Mouse (Mus musculus): Measurements from ENCODE around the gene Rad9a. TPM values are rescaled to one million over a fixed set of nuclear protein-coding genes. Genes with fewer than 3 reads are reported as not detected.

Gene Rad9a
- total RNA-seq, 4 experiments from 2014 or later, result 5.3 to 6.2 (median 5.6) TPM

- DNase-seq (ENCODE audit: low spot score), result no peak
Measured at GRCm38 (mm10) chr19:4218293-4218692, 16.8 kb upstream of the Rad9a start.

GRCm38 (mm10) chr19:4217855-4218254 is 16.4 kb upstream of the Rad9a start:
- no peak for DNase-seq (ENCODE audit: low spot score)

GRCm38 (mm10) chr19:4217140-4217539 is 15.7 kb upstream of the Rad9a start:
- DNase-seq (ENCODE audit: low spot score), result no peak

- DNase-seq (ENCODE audit: low spot score), result no peak
Measured at GRCm38 (mm10) chr19:4216041-4216685, 14.7 kb upstream of the Rad9a start.

GRCm38 (mm10) chr19:4215451-4215840 is 14.0 kb upstream of the Rad9a start:
- no peak for DNase-seq (ENCODE audit: low spot score)

- DNase-seq (ENCODE audit: low spot score), result no peak
Measured at GRCm38 (mm10) chr19:4214771-4215450, 13.4 kb upstream of the Rad9a start.

GRCm38 (mm10) chr19:4214071-4214770 is 12.8 kb upstream of the Rad9a start, which contains the start of the genes Clcf1 and AC109138.7:
Clcf1 (plus strand) TSS chr19:4214238.
AC109138.7 (plus strand) TSS chr19:4214357.
- no peak for DNase-seq (ENCODE audit: low spot score)

- no peak for DNase-seq (ENCODE audit: low spot score)
Measured at GRCm38 (mm10) chr19:4213524-4213974, 12.1 kb upstream of the Rad9a start.

GRCm38 (mm10) chr19:4211891-4212588 is 10.6 kb upstream of the Rad9a start:
- DNase-seq (ENCODE audit: low spot score), result no peak

- DNase-seq (ENCODE audit: low spot score), result no peak
Measured at GRCm38 (mm10) chr19:4208563-4208962, 7.1 kb upstream of the Rad9a start.

GRCm38 (mm10) chr19:4206971-4207370 is 5.5 kb upstream of the Rad9a start:
- DNase-seq (ENCODE audit: low spot score), result peak; percentile 78

GRCm38 (mm10) chr19:4204889-4205288 is 3.4 kb upstream of the Rad9a start:
- DNase-seq (ENCODE audit: low spot score), result no peak

- no peak for DNase-seq (ENCODE audit: low spot score)
Measured at GRCm38 (mm10) chr19:4203604-4204326, 2.3 kb upstream of the Rad9a start.

GRCm38 (mm10) chr19:4203148-4203547 is 1.7 kb upstream of the Rad9a start:
- no peak for DNase-seq (ENCODE audit: low spot score)

- no peak for DNase-seq (ENCODE audit: low spot score)
Measured at GRCm38 (mm10) chr19:4202149-4202548, 687 bp upstream of the Rad9a start.

GRCm38 (mm10) chr19:4197180-4197579 is 4.3 kb downstream of the Rad9a start:
- no peak for DNase-seq (ENCODE audit: low spot score)

- no peak for DNase-seq (ENCODE audit: low spot score)
Measured at GRCm38 (mm10) chr19:4196548-4196947, 4.9 kb downstream of the Rad9a start.

- no peak for DNase-seq (ENCODE audit: low spot score)
Measured at GRCm38 (mm10) chr19:4196048-4196447, 5.4 kb downstream of the Rad9a start.

GRCm38 (mm10) chr19:4194776-4195650 is 6.4 kb downstream of the Rad9a start:
- no peak for DNase-seq (ENCODE audit: low spot score)

- no peak for DNase-seq (ENCODE audit: low spot score)
Measured at GRCm38 (mm10) chr19:4194021-4194724, 7.3 kb downstream of the Rad9a start.

Measured in heart, adult 8-10 months (tissue).